28 mouse cellular contexts compared by ENCODE assay signal in genomic region chr17:87169076-87169475, GRCm38 (mm10).
A peak's percentile ranks its signal among the peaks of the same experiment; 100 is the strongest.
DNase-seq lines count a peak whose midpoint lies in the region; ATAC-seq lines count a peak whose summit lies in the region.
"Had no signal": no experiment of that assay in that cellular context is flagged by ENCODE, and none has a peak within 500 bp of the region (broad histone marks: within the 10 kb centered on the region; RNA-seq: fewer than 3 reads in every experiment).

No protein-coding gene starts in this region.

- no peak overlapping the region for H3K4me3 ChIP-seq in forebrain, embryonic 16.5 days (replicated peaks; ENCODE audit: low read length)
- H3K4me3 ChIP-seq in forebrain, embryonic 12.5 days (replicated peaks), result no peak overlapping the region
- no peak overlapping the region for H3K4me3 ChIP-seq in midbrain, embryonic 11.5 days (ENCODE audit: low read depth, low read length)
- H3K4me3 ChIP-seq: embryonic facial prominence, embryonic 15.5 days; forebrain, embryonic 13.5 days; heart, embryonic 13.5 days; hindbrain, embryonic 13.5 days; neural tube, embryonic 15.5 days; stomach, embryonic 15.5 days had no signal

- H3K4me2 ChIP-seq in forebrain, embryonic 16.5 days (ENCODE audit: low read length), result no peak overlapping the region
- H3K4me2 ChIP-seq in forebrain, embryonic 12.5 days, result no peak overlapping the region
- H3K4me2 ChIP-seq in midbrain, embryonic 11.5 days, result no peak overlapping the region
- H3K4me2 ChIP-seq: embryonic facial prominence, embryonic 15.5 days; forebrain, embryonic 13.5 days; heart, embryonic 13.5 days; hindbrain, embryonic 13.5 days; neural tube, embryonic 15.5 days; stomach, embryonic 15.5 days had no signal

- H3K4me1 ChIP-seq in forebrain, embryonic 16.5 days (replicated peaks; ENCODE audit: control insufficient read depth, insufficient read depth, low read length), result peaks cover 3% of the 10 kb centered on the region; the same call in 1 of the 2 replicates
- H3K4me1 ChIP-seq in forebrain, embryonic 12.5 days, result peaks cover 10% of the 10 kb centered on the region; the same call in 1 of the 2 replicates
- H3K4me1 ChIP-seq in midbrain, embryonic 11.5 days (ENCODE audit: control insufficient read depth, insufficient read depth, low read length), result no peaks in the 10 kb centered on the region
- H3K4me1 ChIP-seq: neural tube, embryonic 15.5 days; stomach, embryonic 15.5 days had no signal

- ATAC-seq in forebrain, embryonic 16.5 days, result peak; percentile 33; the same call in 1 of the 2 replicates
- no peak for ATAC-seq in forebrain, embryonic 12.5 days (ENCODE audit: low FRiP score)
- no peak for ATAC-seq in midbrain, embryonic 11.5 days (ENCODE audit: low FRiP score)
- ATAC-seq: CD4-positive, CD25-positive, alpha-beta regulatory T cell, adult 4 months; forebrain, embryonic 13.5 days; inflammation-experienced regulatory T-cells, adult 6 months; midbrain, embryonic 16.5 days; Patski had no signal

- no peaks in the 10 kb centered on the region for H3K36me3 ChIP-seq in forebrain, embryonic 16.5 days (ENCODE audit: control insufficient read depth, insufficient read depth)
- no peaks in the 10 kb centered on the region for H3K36me3 ChIP-seq in forebrain, embryonic 12.5 days (replicated peaks)
- H3K36me3 ChIP-seq in midbrain, embryonic 11.5 days (ENCODE audit: control insufficient read depth, insufficient read depth, low read length), result no peaks in the 10 kb centered on the region
- H3K36me3 ChIP-seq: embryonic facial prominence, embryonic 15.5 days; heart, embryonic 13.5 days; hindbrain, embryonic 13.5 days; neural tube, embryonic 15.5 days; stomach, embryonic 15.5 days had no signal

- no peak overlapping the region for H3K27ac ChIP-seq in forebrain, embryonic 16.5 days (ENCODE audit: low read length)
- no peak overlapping the region for H3K27ac ChIP-seq in forebrain, embryonic 12.5 days
- no peak overlapping the region for H3K27ac ChIP-seq in midbrain, embryonic 11.5 days (ENCODE audit: low read depth, low read length)
- H3K27ac ChIP-seq: embryonic facial prominence, embryonic 15.5 days; forebrain, embryonic 13.5 days; heart, embryonic 13.5 days; hindbrain, embryonic 13.5 days; neural tube, embryonic 15.5 days; stomach, embryonic 15.5 days had no signal

- no peaks in the 10 kb centered on the region for H3K9me3 ChIP-seq in forebrain, embryonic 16.5 days (ENCODE audit: control insufficient read depth, low read length)
- H3K9me3 ChIP-seq in forebrain, embryonic 12.5 days, result peaks cover 11% of the 10 kb centered on the region
- H3K9me3 ChIP-seq in midbrain, embryonic 11.5 days (ENCODE audit: control insufficient read depth, low read length), result 0 out of 2 replicates have a peak, but pooled peaks cover 3% of the 10 kb centered on the region
- H3K9me3 ChIP-seq: embryonic facial prominence, embryonic 15.5 days; stomach, embryonic 15.5 days had no signal

- no peaks in the 10 kb centered on the region for H3K27me3 ChIP-seq in forebrain, embryonic 16.5 days (replicated peaks; ENCODE audit: control insufficient read depth, insufficient read depth, low read length)
- no peaks in the 10 kb centered on the region for H3K27me3 ChIP-seq in forebrain, embryonic 12.5 days
- no peaks in the 10 kb centered on the region for H3K27me3 ChIP-seq in midbrain, embryonic 11.5 days (ENCODE audit: control insufficient read depth, insufficient read depth, low read length)
- H3K27me3 ChIP-seq: embryonic facial prominence, embryonic 15.5 days; forebrain, embryonic 13.5 days; heart, embryonic 13.5 days; hindbrain, embryonic 13.5 days; neural tube, embryonic 15.5 days; Patski; stomach, embryonic 15.5 days had no signal

- peak; percentile 63 for DNase-seq in right cerebral cortex, adult 18-20 months
- DNase-seq in right cerebral cortex, postnatal 14 days, result no peak
- peak; percentile 59 for DNase-seq in layer of hippocampus, adult 9-11 months
- peak; percentile 31 to 67 for DNase-seq in right cerebral cortex, postnatal 36 days (ENCODE audit: low spot score in 2 of 2)
- no peak for DNase-seq in midbrain, embryonic 11.5 days (ENCODE audit: low spot score, missing footprints)
- no peak for DNase-seq in lung, postnatal 14 days
- DNase-seq: adrenal gland, postnatal 10 days; cerebellum, adult 2 months; cerebellum, postnatal 36 days; heart, adult 11 months; kidney, adult 8-10 months; kidney, postnatal 25 days; liver; lung, adult 18-20 months; lung, postnatal 36 days; thymus, adult 2 months had no signal

- H3K9ac ChIP-seq in forebrain, embryonic 16.5 days (replicated peaks; ENCODE audit: low read depth, low read length), result no peak overlapping the region
- H3K9ac ChIP-seq in forebrain, embryonic 12.5 days, result no peak overlapping the region
- H3K9ac ChIP-seq in midbrain, embryonic 11.5 days (ENCODE audit: low read length), result no peak overlapping the region
- H3K9ac ChIP-seq: embryonic facial prominence, embryonic 15.5 days; forebrain, embryonic 13.5 days; heart, embryonic 13.5 days; hindbrain, embryonic 13.5 days; neural tube, embryonic 15.5 days; stomach, embryonic 15.5 days had no signal

- 26% methylated on average over 3 of the region's 3 CpGs for WGBS in forebrain, embryonic 16.5 days
- 38% methylated on average over 3 of the region's 3 CpGs for WGBS in forebrain, embryonic 12.5 days
- WGBS in midbrain, embryonic 11.5 days, result 42% methylated on average over 3 of the region's 3 CpGs

Comparison
In these comparisons a context has a peak if more than half of its experiments do, and no peak if none do; other contexts are left out.
1. DNase-seq: peak in right cerebral cortex, adult 18-20 months (single experiment), layer of hippocampus, adult 9-11 months (single experiment) and right cerebral cortex, postnatal 36 days (2 of 2); none in right cerebral cortex, postnatal 14 days (single experiment), midbrain, embryonic 11.5 days (single experiment) and lung, postnatal 14 days (single experiment).